Mouse (Mus musculus): ENCODE measurements around the gene Mex3d. TPM values are rescaled to one million over a fixed set of nuclear protein-coding genes. Genes with fewer than 3 reads are reported as not detected.

Gene Mex3d
- total and polyA plus RNA-seq, 3 experiments: 15.6 to 18.8 TPM; not detected in 1

- Histone ChIP-seq H3K36me3 (ENCODE audit: control insufficient read depth in 1 of 2, insufficient read depth in 2 of 2, low read length in 2 of 2) (peaks cover 3 to 7% of the 10 kb centered on the region in 2 experiments; a peak in 3 of 4 replicates), H3K4me3 (ENCODE audit: control insufficient read depth in 1 of 2, insufficient read depth in 1 of 2, low read depth in 2 of 2, low read length in 2 of 2) (peak within 1 kb of the TSS; percentile 85 to 89), H3K9me3 (replicated peaks; ENCODE audit: insufficient read depth, low read length) (no peaks in the 10 kb centered on the region), H3K9ac (ENCODE audit: control insufficient read depth, low read depth, low read length, poor library complexity, severe bottlenecking) (peak within 1 kb of the TSS; percentile 88), H3K79me2 (ENCODE audit: control insufficient read depth, insufficient read depth, low read length, poor library complexity) (peaks cover 30% of the 10 kb centered on the region), H3K27ac (ENCODE audit: control insufficient read depth, low read depth, low read length) (peak within 1 kb of the TSS; percentile 95), H3K4me1 (ENCODE audit: control insufficient read depth in 1 of 2, insufficient read depth in 2 of 2, low read length in 2 of 2) (peaks cover 2 to 24% of the 10 kb centered on the region in 2 experiments; a peak in 3 of 4 replicates), H3K27me3 (ENCODE audit: control insufficient read depth in 1 of 2, insufficient read depth in 2 of 2, low read length in 2 of 2) (no peaks in the 10 kb centered on the region)
- TF ChIP-seq BHLHE40 (IDR thresholded peaks at IDR 0.05; ENCODE audit: borderline replicate concordance, low read depth, low read length) (no peak), POLR2AphosphoS2 (IDR thresholded peaks at IDR 0.05; ENCODE audit: low read length) (peak; percentile 90), JUND (IDR thresholded peaks at IDR 0.05; ENCODE audit: low read depth, low read length) (no peak), SIN3A (IDR thresholded peaks at IDR 0.05; ENCODE audit: low read length) (peak; percentile 81), NELFE (IDR thresholded peaks at IDR 0.05; ENCODE audit: low read depth, low read length) (peak; percentile 98), GATA1 (IDR thresholded peaks at IDR 0.05; ENCODE audit: low read depth, low read length) (no peak), HCFC1 (IDR thresholded peaks at IDR 0.05; ENCODE audit: low read depth, low read length) (peak; percentile 88), ZMIZ1 (IDR thresholded peaks at IDR 0.05; ENCODE audit: low read depth, low read length) (peak; percentile 90), RAD21 (IDR thresholded peaks at IDR 0.05; ENCODE audit: low read depth, low read length) (no peak), CHD1 (IDR thresholded peaks at IDR 0.05; ENCODE audit: low read depth, low read length) (0 out of 2 replicates have a peak, but pooled peaks have one; percentile 85), ELF1 (IDR thresholded peaks at IDR 0.05; ENCODE audit: low read depth, low read length) (peak; percentile 87), UBTF (IDR thresholded peaks at IDR 0.05; ENCODE audit: borderline replicate concordance, insufficient read depth, low read depth, low read length) (no peak), MAX (IDR thresholded peaks at IDR 0.05; ENCODE audit: low read length) (0 out of 2 replicates have a peak, but pooled peaks have one; percentile 13), NRF1 (IDR thresholded peaks at IDR 0.05; ENCODE audit: insufficient read depth, low read depth, low read length, poor library complexity, severe bottlenecking) (peak; percentile 85), TCF12 (IDR thresholded peaks at IDR 0.05; ENCODE audit: low read depth, low read length) (peak; percentile 57), MXI1 (IDR thresholded peaks at IDR 0.05; ENCODE audit: low read depth, low read length) (peak; percentile 75), ZKSCAN1 (IDR thresholded peaks at IDR 0.05; ENCODE audit: low read depth, low read length) (no peak), MAZ (IDR thresholded peaks at IDR 0.05; ENCODE audit: low read depth, low read length) (no peak), TBP (IDR thresholded peaks at IDR 0.05; ENCODE audit: low read depth, low read length) (peak; percentile 93), POLR2A (IDR thresholded peaks at IDR 0.05; ENCODE audit: control insufficient read depth in 1 of 2, insufficient read depth in 1 of 2, low read depth in 1 of 2, low read length in 2 of 2, poor library complexity in 1 of 2) (peak; percentile 84 to 98), ETS1 (IDR thresholded peaks at IDR 0.05; ENCODE audit: low read depth, low read length) (no peak), MYC (IDR thresholded peaks at IDR 0.05; ENCODE audit: low read depth, low read length) (peak; percentile 58; the same call in 1 of the 2 replicates), TAL1 (IDR thresholded peaks at IDR 0.05; ENCODE audit: low read length) (no peak), POLR2AphosphoS5 (IDR thresholded peaks at IDR 0.05; ENCODE audit: borderline replicate concordance, low read depth, low read length) (no peak), E2F4 (IDR thresholded peaks at IDR 0.05; ENCODE audit: borderline replicate concordance, low read depth, low read length) (no peak), RCOR1 (IDR thresholded peaks at IDR 0.05; ENCODE audit: low read depth, low read length) (no peak), MAFK (IDR thresholded peaks at IDR 0.05; ENCODE audit: borderline replicate concordance, low read depth, low read length) (no peak)
- peak; percentile 95 for DNase-seq (ENCODE audit: low read depth, low spot score)
Measured at GRCm38 (mm10) chr10:80406684-80407501, 19.4 kb upstream of the Mex3d start, which contains the start of gene Uqcr11. Uqcr11 (minus strand) TSS chr10:80406830.
